Mouse (Mus musculus): ENCODE data around the gene Vmn1r209. TPM values are rescaled to one million over a fixed set of nuclear protein-coding genes. Genes with fewer than 3 reads are reported as not detected.

Vmn1r209 gene
- not detected in 2 replicates for polyA plus RNA-seq (2015; fragmentation: Nextera tagmentation; extraction: Ambion mirVana)

GRCm38 (mm10) chr13:22809582-22809981 is at the start of gene Vmn1r209:
Gene Vmn1r209, minus strand, starts transcription at chr13:22809682.

DNA sequence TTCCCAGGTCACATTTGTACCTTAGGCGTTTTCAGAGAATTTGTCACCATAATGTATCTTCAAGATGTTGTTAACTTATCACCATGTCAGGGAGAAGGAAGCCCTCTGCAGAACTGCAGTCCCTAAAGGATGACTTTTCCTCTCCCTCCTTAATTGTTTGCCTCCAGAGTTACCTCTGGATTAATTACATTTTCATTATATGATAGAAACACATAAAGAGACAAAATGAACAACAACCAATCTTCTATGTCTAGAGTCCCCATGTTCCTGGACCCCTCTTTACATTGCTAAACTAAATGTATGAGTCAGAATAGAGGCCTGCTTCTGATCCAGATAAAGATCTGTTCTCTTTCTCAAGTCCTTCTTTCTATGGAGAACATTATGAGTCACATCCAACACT is 48.0 kb upstream of the Vmn1r209 start, which contains the start of gene Vmn1r211:
Gene Vmn1r211, minus strand, starts transcription at position 101 of the 400 bp plus-strand sequence.

DNA sequence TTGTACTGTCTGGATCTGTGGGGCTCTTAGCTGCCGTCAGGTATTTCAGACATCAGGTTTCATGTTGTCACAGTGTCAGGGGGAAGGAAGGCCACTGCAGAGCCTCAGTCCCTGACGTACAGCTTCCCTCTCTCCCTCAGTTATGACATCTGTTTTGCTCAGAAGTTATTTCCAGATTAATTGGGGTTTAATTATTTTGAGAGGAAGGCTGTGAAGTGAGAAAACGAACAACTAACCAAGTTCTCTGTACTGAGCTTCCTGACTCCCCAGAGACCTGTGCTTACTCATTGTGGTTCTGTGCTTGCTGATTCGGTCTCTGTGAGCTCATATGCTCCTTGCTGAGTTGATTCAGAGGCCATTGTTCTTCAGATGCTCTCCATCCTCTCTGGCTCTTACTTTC is 21.8 kb upstream of the Vmn1r209 start, which contains the start of gene Vmn1r210:
Gene Vmn1r210, minus strand, starts transcription at position 101 of the 400 bp plus-strand sequence.

GRCm38 (mm10) chr13:22777300-22777699 is 32.2 kb downstream of the Vmn1r209 start, which contains the start of gene Vmn1r208:
Gene Vmn1r208, minus strand, starts transcription at chr13:22777400.

Other genes starting within 250 kb of the Vmn1r209 start
- gene Vmn1r205, start 216.7 kb downstream of the Vmn1r209 start, polyA plus RNA-seq (2015; fragmentation: Nextera tagmentation; extraction: Ambion mirVana), result not detected in 2 replicates
- not detected in 2 replicates for gene Vmn1r206, start 185.4 kb downstream of the Vmn1r209 start, polyA plus RNA-seq (2015; fragmentation: Nextera tagmentation; extraction: Ambion mirVana)
- not detected in 2 replicates for gene Vmn1r207-ps, start 80.1 kb downstream of the Vmn1r209 start, polyA plus RNA-seq (2015; fragmentation: Nextera tagmentation; extraction: Ambion mirVana)
- not detected in 2 replicates for gene Vmn1r208, start 32.3 kb downstream of the Vmn1r209 start, polyA plus RNA-seq (2015; fragmentation: Nextera tagmentation; extraction: Ambion mirVana)
- not detected in 2 replicates for gene Vmn1r210, start 21.7 kb upstream of the Vmn1r209 start, polyA plus RNA-seq (2015; fragmentation: Nextera tagmentation; extraction: Ambion mirVana)
- gene Vmn1r211, start 47.9 kb upstream of the Vmn1r209 start, polyA plus RNA-seq (2015; fragmentation: Nextera tagmentation; extraction: Ambion mirVana), result not detected in 2 replicates
- not detected in 2 replicates for gene Vmn1r212, start 74.5 kb upstream of the Vmn1r209 start, polyA plus RNA-seq (2015; fragmentation: Nextera tagmentation; extraction: Ambion mirVana)
- not detected in 2 replicates for gene Vmn1r213, start 198.0 kb upstream of the Vmn1r209 start, polyA plus RNA-seq (2015; fragmentation: Nextera tagmentation; extraction: Ambion mirVana)
- gene Vmn1r214, start 220.7 kb upstream of the Vmn1r209 start, polyA plus RNA-seq (2015; fragmentation: Nextera tagmentation; extraction: Ambion mirVana), result not detected in 2 replicates